Mouse (Mus musculus) ES-Bruce4 (cell line): Measurements from ENCODE around the gene Gm10271.

Source experiments
- CTCF ChIP-seq: IDR thresholded peaks from one replicate; pipeline ENCODE4 v1.8.1; 2011; ENCODE audit warnings: low read depth, low read length
- EP300 ChIP-seq: IDR thresholded peaks from 2 replicates; pipeline ENCODE4 v1.6.1; 2011; ENCODE audit warnings: low read depth, low read length; ENCODE audit not compliant: insufficient read depth

- TF ChIP-seq EP300 (no peak), CTCF (peak; percentile 44)
Measured at GRCm38 (mm10) chr10:116980888-116981287, 8.5 kb upstream of the Gm10271 start.
